Mouse (Mus musculus): Measurements from ENCODE around the gene Abhd17a.
"Not testable (repeated sequence)": the region's sequence is repeated elsewhere in the genome, so short reads cannot be mapped to it uniquely, and the experiment has no call there.

Abhd17a gene

DNA sequence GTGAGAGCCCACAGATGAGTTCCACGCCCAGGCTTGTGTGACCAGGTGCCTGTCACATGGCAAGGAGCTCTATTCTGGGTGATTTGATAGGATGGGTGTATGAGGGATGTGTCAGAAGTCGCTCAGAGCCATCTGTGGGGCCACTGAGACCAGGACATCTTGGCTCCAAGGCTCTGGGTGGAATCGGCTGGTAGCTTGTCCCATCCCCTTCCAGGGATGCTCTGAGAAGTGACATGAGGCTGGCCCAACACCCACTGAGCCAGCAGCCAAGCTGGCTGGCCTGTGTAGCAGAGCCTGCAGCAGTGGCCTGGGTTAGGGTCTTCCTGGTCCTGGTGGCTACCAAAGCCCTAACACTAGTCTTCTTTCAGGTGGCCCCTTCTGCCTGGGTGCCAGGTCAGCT, 18.3 kb upstream of the Abhd17a start:
- DNase-seq, result peak in 1 of 2 experiments; percentile 4

DNA sequence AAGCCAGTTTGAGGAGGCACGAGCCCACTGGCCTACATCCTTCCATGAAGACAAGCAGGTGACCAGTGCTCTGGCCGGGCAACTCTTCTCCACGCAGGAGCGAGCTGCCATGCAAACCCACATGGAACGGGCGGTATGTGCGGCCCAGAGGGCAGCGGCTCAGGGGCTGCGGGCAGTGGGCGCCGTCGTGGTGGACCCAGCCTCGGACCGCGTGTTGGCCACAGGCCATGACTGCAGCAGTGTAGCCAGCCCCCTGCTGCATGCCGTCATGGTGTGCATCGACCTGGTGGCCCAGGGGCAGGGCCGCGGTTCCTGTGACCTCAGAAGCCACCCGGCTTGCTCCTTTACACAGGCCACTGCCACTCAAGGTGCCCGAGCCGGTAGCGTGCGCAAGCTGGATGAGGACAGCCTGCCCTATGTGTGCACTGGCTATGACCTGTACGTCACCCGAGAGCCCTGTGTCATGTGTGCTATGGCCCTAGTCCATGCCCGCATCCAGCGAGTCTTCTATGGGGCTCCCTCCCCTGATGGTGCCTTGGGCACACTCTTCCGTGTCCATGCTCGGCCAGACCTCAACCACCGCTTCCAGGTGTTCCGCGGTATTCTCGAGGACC, 16.7 kb upstream of the Abhd17a start:
- DNase-seq, result peak in 1 of 2 experiments; percentile 43

DNA sequence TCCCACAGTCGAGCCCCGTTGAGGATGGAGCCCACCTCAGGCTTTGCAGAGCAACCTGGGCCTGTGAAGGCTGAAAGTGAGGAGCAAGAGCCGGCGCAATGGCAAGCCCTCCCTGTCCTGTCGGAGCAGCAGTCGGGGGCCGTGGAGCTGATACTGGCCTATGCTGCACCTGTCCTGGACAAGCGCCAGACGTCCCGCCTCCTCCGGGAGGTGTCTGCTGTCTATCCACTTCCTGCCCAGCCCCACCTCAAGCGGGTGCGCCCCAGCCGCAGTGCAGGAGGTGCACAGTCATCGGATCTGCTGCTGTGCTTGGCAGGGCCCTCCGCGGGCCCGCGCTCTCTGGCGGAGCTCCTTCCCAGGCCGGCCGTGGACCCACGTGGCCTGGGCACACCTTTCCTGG, 16.2 kb upstream of the Abhd17a start:
- DNase-seq, result peak; percentile 59 to 81

DNA sequence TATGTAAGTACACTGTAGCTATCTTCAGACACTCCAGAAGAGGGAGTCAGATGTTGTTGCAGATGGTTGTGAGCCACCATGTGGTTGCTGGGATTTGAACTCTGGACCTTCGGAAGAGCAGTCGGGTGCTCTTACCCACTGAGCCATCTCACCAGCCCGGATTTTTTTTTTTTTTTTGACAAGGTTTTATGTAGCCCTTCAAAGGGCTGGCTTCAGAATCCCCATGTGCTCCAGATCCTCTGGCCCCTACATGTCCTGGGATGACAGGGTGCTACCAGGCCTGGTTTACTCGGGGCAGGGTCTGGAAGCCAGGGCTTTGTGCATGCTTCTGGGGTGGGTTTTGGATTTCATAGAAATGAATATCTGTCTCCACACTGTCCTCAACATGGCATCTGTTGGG, 15.6 kb upstream of the Abhd17a start, which contains the start of gene Gm49322:
Gm49322 (plus strand) TSS at position 301 of the 400 bp plus-strand sequence.
- not testable (repeated sequence) for DNase-seq

DNA sequence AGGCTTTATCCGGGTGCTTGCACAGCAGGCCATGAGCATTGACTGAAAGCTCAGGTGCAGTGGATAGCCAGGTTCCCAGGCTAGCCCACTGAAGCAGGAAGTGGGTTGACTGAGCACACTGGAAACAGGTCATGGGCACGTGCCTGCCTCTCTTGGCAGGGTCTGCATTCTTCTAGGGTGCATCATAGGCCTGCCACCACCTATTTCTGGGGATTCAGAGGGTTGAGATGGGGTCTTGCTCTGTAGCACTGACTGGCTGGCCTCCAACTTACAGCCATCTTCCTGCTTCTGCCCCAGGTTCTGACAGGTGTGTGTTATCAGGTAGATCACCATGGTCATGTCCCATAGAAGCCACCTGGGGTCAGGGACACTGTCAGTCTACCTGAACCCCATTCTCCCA, 14.8 kb upstream of the Abhd17a start:
- no peak for DNase-seq

DNA sequence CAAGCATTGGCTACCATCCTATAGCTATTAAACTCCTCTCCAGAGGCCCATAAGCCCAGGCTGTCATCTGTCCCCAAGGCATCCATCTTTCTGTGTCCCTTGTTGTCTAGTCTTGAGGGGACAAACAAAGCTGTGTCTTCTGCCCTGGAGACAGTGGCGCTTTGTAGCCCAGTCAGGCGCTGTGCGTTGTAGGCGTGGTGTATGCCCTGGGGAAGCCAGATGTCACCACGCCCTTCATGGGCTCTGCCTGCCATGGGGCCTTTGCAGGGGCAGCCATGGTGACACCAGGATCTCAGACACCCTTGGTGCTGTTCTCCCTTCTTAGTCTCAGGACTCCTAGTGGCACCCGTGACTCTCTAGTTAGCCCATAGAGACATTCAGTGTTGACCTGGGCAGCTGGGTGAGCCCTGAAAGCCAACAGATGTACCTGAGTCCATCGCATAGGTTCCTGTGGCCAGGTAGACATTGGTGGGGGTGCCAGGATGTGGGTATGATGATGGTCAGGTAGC, 13.9 kb upstream of the Abhd17a start:
- peak in 1 of 2 experiments; percentile 55 for DNase-seq

DNA sequence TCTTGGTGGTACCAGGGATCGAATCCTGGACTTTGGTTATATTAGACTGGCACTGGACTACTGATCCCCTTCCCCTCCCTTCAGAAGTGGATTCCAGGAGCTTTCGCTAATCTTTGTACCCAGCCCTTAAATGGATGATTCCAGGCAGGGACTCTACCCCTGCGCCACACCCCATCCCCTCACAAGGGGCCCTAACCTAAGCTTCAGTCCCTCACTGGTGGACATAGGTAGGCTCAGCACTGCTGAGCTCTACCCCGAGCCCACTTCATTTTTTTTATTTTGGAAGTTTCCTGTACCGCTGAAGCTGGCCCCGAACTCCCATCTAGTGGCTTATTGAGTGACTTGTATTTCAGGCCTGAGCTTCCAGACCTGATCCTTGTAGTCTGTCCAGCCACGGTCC, 13.2 kb upstream of the Abhd17a start:
- peak in 1 of 2 experiments; percentile 34 for DNase-seq

DNA sequence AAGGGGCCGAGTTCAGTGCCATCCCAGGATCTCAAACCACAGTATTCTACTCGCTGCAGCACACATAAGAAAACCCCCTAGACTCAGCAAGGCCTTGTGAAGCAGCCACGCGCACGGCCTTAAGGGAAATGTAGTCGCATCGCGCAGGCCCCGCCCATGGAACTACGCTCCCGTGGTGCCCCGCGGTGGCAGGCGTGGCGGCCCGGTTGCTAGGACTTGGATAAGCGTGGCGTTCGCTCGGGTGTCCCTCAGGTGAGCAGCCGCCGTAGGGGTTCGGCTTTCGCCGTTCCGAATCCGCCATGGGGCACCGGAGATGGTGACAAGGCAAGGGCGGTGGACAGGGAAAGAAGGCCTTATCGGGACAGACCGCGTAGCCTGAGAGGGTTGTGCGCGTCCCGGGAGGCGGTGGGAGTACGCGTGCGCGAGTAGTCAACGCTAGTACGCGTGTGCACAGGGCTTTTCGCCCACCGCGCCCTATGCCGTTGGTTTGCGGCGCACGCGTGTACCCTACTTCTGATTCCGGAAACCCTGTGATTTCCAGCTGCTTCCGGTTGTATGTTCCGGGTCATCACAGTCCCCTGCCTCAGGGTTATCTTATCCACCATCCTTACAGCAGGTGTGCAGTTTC, 12.7 kb upstream of the Abhd17a start, which contains the start of the genes Scamp4 and Adat3:
Scamp4 (plus strand) TSS at position 175 of the 628 bp plus-strand sequence.
Adat3 (plus strand) TSS at position 183 of the 628 bp plus-strand sequence.
- DNase-seq, result peak; percentile 95 to 96

DNA sequence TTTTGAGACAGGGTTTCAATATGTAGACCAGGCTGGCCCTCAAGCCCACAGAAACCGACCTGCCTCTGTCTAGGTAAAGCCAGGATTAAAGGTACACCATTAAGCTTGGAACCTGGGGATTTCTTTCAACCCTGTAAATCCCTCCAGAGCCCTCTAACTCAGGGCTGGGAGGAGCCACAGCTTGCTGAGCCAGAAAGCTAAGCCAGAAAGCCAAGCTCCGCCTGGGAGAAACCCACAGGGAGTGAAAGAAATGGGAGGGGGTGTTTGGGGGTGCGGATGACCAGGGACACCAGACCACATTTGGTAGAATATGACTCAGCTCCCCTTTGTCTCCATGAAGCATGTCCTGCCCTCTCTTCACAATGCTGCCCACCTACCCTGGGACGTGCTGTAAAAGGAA, 6.2 kb upstream of the Abhd17a start:
- no peak for DNase-seq

DNA sequence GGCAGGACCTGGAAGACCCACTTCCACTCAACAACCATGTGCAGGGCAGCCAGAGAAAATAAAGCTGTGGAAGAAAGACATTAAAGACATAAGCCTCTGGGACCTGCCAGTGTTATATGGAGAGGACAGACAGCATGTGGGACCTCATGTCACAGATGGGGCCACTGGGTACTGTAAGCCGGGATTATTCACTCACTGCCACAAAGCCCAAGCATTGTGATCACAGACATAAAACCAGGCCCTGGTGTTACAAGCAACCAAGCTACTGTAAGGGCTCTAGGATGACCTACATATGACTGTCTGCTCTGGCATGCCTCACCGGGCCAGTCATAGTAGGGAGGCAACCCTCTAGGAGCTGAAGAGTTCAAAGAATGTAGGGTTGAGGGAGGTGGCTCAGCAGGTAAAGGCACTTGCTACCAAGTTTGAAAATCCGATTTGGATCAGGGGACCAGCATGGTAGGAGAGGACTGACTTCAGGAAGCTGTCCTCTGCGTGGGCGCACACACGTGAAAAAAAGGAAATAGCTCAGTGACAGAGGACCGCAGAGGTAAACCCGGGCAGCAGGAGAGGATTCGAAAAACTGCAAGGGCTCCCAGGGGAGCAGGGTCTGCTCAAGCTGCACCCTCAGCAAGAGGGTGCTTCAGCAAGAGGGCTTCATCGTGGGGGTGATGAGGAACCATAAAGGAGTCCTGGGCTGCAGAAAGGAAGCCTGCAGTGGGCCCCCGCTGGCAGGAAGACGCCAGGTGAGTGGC, 838 bp downstream of the Abhd17a start:
- DNase-seq, result peak in 1 of 2 experiments; percentile 37

DNA sequence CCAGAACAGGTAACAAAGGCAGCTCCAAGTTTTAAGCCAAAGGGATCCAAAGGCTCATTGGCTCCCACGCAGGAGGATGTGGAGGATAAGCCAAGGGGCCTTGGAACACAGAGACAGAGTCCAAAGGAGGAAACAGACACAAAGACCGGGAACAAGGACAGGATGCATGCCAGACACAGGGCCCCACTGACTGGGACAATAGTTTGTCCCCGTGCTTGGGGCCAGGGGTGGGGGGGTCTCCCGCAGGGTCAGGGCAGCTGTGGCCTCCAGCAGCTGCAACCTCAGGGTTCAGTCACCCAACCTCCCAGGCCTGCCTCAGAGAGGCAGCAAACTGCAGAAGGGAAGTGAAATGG, 2.9 kb downstream of the Abhd17a start:
- no peak for DNase-seq

DNA sequence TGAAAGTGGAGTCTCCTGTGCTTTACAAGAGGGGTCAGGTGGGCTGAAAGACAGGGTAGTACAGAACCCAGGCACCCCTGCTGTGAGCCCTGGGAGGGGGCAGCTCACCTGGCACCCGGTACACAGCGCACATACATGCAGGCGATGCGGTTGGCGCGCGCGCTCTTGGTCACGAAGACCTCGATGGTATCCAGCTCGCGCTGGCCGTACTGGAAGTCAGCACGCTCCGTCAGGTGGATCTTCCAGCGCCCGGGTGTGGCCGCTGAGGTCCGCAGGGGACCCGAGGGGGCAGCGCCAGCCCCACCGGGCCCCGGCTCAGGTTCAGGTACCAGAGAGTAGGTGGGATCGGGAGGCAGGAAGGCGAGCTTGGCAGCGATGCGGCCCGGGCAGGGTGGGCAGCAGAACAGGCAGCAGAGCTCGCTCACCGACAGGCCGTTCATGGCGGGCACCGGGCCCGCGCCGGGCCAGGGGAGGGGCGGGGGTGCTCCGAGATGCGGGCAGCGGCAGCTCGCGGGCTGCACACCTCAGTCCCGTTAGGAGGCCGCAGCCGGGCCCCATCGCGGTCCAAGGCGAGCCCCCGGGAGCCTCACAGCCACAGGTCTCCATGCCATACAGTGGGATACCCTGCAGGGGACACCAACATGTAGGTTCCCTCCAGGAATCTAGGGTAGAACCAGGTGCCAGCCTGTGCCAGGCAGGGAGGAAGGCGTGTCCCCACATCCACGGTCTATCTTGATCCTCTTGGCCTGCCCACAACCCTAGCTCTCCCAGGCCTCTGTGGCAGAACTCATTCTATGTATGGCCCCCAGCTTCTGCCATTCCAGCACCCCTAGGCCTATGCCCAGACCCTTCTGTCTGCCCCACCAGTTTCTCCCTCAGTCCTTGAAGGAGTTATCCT, 3.5 kb downstream of the Abhd17a start:
- no peak for DNase-seq

DNA sequence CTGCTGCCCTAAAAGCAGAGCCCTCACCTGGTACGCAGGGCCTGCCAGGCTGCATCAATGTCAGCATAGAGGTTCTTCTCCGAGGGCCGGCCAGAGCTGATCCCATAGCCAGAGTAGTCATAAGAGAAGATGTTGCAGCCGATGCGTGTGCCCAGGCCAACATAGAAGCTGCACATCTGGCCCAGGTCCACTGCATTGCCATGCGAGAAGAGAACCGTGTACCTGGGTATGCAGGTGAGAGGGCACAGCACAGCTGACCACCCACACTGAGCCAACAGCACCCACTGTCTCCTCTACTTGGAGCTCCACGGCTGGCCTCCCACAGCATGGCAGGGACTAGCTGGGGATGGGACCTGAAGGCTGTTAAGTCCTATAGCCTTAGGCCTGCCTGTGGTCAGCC, 4.6 kb downstream of the Abhd17a start:
- no peak for DNase-seq

DNA sequence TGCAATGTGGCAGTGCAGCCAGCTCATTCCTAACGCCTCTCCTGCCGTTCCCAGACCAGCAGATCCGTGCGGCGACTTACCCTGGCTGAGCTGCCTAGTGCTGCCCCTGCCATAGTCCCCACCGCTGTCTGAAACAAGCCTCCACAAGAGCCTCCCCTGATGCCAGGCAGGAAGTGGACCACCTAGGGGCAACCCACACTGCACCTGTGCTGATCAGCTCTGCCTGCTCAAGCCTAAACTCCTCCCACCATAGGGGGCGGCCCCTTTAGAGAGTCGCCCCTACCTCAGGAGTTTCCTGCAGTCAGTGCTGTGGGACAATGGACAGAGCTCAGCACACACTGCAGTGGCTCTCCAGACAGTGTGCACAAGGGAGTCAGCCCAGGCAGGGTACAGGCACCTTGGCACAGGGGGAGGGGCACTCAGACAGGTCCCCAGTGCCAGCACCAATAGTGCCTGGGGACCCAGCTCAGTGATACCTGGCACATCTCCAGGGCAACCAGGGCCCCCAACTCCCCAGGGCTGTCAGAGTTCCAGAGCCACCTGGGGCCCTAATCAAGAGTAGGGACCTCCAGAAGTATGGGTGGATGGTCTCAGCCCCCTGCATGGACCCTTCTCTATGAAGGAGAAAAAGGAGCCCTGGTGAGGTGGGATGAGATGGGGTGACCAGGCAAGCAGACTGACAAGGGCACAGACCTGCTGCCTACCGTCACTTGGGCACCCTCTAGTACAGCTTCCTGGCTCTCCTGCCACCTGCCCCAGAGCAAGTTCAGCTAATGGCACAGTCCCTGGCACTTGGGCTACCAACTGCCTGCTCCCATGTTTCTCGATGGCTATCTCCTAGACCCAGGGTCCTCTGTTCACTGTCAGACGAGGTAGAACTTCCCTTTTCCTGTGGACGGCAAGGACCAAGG, 5.2 kb downstream of the Abhd17a start:
- DNase-seq, result peak; percentile 47 to 73

DNA sequence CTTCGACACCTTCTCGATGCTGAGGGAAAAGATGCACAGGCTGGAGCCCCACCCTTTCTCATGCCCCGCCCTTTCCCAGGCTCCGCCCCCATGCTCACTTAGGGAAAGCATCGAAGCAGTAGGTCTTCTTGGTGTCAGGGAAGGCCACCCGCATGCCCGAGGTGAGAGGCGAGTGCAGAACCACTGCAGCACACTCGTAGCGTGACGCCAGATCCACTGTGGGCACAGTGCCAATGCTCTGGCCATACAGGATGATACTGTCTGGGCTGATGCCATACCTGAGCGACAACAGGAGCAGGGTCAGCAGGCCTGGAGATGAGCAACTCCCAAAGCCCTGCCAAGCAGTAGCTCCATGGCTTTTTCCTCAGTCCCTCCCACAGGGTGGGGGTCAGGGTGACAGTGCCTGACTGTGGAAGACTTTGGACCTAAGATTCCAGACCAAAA, 6.1 kb downstream of the Abhd17a start:
- no peak for DNase-seq

DNA sequence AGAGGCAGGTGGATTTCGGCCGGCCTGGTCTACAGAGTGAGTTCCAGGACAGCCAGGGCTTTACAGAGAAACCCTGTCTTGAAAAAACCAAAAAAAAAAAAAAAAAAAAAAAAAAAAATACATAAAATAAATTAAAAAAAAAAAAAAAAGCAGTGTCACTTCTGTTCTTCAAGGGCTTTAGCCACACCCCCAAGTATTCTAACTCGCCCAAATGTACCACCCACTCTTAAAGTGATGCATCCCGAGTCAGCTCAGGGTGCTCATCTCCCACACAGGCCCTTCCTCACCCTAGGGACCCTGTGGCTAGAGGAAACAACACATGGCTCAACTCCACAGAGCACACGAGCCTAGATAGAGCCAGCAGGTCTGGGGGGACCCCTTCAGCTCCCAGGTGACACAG, 7.1 kb downstream of the Abhd17a start:
- DNase-seq, result no peak

DNA sequence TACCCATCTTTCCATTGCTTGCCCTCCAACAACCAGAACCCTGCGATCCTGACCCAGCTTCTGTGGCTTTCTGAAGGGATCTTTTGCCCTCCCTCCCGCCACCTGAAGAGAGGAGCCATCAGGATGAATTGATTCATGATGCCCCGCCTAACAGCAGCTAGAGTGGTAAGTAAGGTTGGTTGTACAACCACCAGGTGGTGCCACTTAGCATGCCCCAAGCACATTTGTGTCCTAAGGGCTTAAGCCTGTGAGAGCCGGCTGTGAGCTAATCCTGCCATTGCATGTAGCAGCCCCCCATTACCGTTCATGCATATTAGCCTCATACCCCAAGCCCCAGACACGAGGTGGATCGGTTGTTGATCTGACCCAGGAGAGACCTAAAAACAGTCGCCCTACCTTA, 11.2 kb downstream of the Abhd17a start:
- DNase-seq, result peak; percentile 71 to 76

DNA sequence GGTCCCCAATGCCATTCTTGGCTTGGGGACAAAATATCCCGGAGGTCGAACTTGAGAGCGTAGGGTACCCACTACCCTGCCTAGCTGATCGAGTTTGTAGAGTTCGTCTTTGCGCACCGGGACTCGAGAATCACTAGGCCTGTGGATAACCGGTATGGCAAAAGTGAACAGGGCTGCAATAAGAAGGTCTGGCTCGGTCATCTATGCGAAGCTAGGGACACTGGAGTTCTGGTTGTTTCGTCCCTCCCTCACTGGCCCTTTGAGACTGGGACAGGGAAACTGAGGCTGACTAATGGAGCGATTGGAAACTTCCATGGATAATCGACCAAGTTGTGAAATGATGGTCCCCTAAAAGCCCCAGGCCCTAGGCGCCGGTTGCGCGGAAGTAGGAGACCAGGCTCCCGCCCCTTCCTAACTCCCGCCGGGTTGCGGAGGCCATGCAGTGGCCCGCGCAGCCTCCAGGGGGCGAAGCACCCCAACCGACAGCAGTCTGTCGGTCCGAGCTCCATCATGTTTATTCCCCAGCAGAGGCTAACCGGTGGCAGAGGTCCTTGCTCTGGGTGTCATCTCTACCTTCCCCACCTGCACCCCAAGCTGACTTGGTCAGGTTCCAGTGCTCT, 11.9 kb downstream of the Abhd17a start:
- DNase-seq, result peak; percentile 88 to 89

DNA sequence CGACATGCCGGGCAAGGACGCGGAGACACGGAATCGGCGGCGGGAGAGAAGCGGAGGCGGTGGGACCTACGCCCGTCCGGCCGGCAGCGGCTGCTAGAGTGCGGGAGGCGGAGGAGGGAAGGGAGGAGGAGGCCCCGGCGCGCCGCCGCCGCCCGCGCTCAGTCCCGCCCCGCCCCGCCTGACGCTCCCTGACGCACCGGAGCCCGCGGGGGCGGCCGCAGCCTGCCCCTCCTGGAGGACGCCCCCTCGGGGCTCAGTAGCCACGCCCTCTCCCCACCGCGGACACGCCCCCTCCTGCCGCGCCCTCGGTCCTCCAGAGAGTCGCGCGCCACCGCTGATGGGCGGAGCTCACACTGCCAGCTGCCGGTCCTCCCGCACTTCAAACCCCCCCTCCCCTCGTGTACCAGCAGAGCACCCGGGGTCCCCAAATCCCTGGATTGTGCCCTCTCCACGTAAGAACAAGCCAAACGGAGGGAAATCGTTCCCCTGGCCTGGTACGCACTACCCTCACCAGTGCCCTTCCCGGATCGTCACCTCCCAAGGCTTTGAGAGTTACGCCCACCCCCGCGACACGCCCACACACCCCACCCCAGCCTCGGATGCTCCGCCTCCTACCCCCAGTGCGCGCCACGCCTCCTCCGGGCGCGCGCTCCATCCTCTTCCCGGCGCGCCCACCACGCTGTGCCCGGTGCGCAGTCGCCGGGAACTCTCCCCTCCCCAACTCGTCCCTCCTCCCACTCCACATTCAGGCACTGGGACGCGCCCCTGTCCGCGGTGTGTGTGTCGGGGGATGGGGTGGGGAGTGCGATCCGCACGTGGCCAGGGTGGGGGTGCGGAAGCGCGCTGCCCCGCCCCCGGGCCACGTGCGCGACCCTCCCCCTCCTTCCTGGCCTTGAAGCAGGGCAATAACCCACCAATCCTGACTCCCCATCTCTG, 12.7 kb downstream of the Abhd17a start, which contains the start of gene Klf16:
Klf16 (minus strand) TSS at position 127 of the 936 bp plus-strand sequence.
- DNase-seq, result peak; percentile 99
